Mouse (Mus musculus) colon, adult 2 months (tissue): ENCODE measurements around the gene 2410137M14Rik. TPM values are rescaled to one million over a fixed set of nuclear protein-coding genes. Genes with fewer than 3 reads are reported as not detected.

Source experiments
- polyA plus RNA-seq: library from polyadenylated mRNA; depleted of rRNA; stranded (reverse); fragments of >200 nt; gene quantifications from 2 replicates; pipeline ENCODE4 v1.2.3, GENCODE M21; 2012; rRNA removed

Gene 2410137M14Rik
- not detected in 2 replicates for polyA plus RNA-seq

GRCm38 (mm10) chr17:36981221-36981813 is at the start of gene 2410137M14Rik:
TSS of gene 2410137M14Rik (minus strand) at chr17:36981237.

DNA sequence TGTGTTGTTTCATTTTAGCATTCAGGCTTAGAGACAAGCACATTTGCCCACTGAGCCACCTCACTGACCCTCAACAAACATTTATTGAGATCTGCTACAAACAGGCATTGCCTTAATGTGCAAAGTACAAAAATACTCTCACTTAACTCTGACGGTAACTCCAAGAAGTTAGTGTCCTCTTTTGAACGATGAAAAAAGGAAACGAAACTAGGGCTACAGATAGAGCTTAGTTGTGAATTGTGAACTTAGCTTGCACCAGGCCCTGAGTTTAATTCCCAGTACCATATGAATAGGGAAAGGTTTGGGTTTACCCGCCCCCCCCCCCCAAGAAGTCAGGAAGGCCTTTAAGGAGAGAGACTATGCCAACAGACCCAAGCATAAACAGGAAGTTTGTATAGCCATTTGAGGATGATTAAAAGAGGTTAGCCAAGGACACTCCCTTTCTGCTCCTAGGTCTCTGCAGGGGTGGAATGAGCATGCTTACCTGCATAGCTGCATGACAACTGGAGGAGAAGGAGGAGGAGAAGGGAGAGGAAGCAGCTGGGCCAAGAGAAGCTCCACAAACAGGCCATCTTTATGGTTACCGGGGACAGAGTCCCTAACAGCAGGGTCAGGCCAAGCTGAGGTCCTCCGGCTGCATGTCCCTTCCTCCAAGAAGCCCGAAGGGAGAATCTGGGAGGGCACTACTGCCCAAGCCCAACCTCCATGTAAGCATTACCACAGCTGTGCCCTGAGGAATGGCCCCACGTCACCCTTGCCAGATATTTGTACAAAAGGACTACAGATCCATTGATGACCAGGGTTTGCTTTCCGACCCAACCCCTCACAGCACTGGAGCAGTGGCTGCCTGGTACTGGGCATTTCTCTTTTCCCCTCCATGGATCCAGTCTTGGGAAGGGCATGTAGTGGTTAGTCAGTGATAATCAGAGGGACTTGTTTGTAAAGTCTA is 41.9 kb upstream of the 2410137M14Rik start, which contains the start of gene Mog:
TSS of gene Mog (minus strand) at position 771 of the 949 bp plus-strand sequence.

GRCm38 (mm10) chr17:37000863-37001262 is 19.8 kb upstream of the 2410137M14Rik start, which contains the start of gene Zfp57:
TSS of gene Zfp57 (plus strand) at chr17:37001163.

GRCm38 (mm10) chr17:36989437-36989836 is 8.4 kb upstream of the 2410137M14Rik start, which contains the start of gene H2-M5:
TSS of gene H2-M5 (minus strand) at chr17:36989537.

DNA sequence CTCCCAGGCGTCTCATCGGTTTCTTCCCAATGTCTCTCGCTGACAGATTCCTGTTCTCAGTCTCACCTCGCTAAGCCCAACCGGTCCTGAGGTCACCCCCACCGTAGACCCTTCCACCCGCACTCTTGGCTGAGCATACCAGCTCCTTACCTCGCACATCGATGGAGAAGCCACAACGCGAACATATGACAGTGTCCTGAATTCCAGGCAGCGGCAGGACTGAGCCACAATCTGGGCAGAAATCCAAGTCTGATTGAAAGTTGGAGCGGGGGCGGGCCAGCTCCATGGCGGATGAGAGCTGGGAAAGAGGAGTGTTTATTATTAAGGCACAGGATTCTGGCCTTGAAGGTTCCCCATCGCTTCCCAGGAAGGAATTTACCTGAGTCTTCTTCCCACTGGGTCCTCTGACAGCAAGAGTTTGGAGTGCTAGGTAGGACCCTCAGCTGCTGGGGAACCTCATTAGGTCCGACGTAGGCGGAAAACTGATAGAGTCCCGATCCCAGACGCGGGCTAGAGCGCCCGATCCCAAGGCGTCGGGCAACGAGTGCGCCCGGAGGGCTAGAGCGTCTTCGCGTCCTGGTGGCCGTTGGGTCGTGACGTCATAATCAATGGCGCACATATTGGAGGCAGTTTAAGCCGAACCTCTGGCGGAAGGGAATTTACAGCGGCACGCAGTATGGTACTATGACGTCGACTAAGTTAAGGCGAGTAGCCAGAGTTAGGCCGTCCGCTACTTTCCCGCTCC is 22.9 kb downstream of the 2410137M14Rik start, which contains the start of the genes Znrd1 and Znrd1as:
TSS of gene Znrd1 (minus strand) at position 561 of the 745 bp plus-strand sequence.
TSS of gene Znrd1as (plus strand) at position 594 of the 745 bp plus-strand sequence.

DNA sequence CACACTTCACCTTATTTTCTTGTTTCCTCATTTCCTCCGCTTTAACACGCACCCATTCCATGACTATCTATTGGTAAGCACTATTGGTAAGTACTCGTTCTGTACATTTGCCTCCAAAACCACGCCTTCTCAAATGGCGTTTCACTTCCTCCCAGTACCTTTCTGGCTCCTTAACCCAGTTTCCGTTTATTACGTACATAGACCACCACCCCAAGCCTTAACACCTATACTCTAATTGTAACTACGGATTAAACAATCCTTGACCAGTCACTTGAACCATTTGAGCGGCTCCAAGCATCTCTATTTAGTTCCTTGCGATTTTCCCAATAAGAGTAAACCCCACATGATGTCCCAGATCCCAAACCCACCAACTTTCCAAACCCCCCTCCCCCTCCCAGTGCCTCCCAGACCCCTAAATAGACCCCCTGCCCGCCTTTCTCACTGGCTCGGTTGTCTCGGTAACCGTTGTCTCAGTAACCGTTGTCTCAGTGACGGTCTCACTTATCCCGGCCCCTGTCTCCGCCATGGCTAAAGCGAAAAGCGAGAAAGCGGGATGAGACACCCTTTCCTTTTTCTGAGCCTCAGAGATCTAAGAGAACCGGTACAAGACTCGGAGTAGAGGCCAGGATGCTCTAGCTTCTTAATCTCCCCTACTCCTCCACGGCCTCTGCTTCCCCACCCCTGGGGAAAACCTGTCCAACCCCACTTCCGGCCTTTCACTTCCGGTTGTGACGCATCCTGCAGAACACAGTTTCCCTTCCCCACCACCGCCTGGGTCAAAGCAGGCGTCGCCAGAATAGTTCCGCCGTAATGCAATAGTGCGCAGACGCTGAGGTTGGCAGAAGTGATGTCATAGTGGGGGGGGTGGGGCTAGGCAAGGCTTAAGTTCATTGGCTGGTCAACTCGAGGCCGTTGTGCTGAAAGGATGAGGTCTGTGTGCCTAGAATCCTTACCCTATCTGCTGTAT is 29.8 kb downstream of the 2410137M14Rik start, which contains the start of gene Ppp1r11:
TSS of gene Ppp1r11 (minus strand) at position 761 of the 967 bp plus-strand sequence.

DNA sequence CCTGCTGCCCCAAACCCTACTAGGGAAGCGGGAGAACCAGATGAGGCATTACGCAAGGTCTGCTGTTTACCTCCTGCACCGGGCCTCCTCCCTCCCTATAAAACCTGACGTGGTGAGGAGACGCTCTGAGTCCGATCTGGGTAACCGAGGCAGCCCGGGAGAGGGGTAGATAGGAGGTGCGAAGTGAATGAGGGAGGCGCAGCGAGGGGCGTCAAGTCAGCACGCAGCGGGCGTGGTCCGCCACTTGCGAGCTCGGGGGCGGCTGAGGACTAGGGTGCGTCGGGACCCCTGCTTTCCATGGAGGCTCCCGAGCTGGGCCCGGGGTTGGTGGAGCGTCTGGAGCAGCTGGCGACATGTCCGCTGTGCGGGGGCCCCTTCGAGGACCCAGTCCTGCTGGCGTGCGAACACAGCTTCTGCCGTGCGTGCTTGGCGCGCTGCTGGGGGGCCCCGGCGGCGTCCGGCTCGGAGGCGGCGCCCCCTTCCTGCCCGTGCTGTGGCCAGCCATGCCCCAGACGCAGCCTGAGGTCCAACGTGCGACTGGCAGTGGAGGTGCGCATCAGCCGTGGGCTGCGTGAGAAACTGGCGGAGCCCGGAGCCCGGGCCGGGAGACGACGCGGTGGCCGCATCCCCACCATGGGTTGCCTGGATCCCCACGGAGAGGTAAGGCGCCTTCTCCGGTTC is 38.1 kb downstream of the 2410137M14Rik start, which contains the start of gene Rnf39:
TSS of gene Rnf39 (plus strand) at position 128 of the 681 bp plus-strand sequence.

Other genes with a start within 250 kb of the 2410137M14Rik start
- gene H2-M10.5, start 208.3 kb downstream of the 2410137M14Rik start, polyA plus RNA-seq = not detected in 2 replicates
- gene H2-M10.6, start 169.1 kb downstream of the 2410137M14Rik start, polyA plus RNA-seq = not detected in 2 replicates
- 36.0 and 41.7 TPM in 2 replicates for gene Trim26, start 144.1 kb downstream of the 2410137M14Rik start, polyA plus RNA-seq
- 6.8 and 15.1 TPM in 2 replicates for gene Trim15, start 114.0 kb downstream of the 2410137M14Rik start, polyA plus RNA-seq
- gene Trim10, start 111.7 kb downstream of the 2410137M14Rik start, polyA plus RNA-seq = not detected in 2 replicates
- 14.6 and 18.9 TPM in 2 replicates for gene Trim40, start 91.1 kb downstream of the 2410137M14Rik start, polyA plus RNA-seq
- 18.0 and 23.9 TPM in 2 replicates for gene Trim31, start 83.1 kb downstream of the 2410137M14Rik start, polyA plus RNA-seq
- 38.9 and 42.9 TPM in 2 replicates for gene Rnf39, start 38.3 kb downstream of the 2410137M14Rik start, polyA plus RNA-seq
- gene Ppp1r11, start 29.5 kb downstream of the 2410137M14Rik start, polyA plus RNA-seq = 45.1 and 56.4 TPM in 2 replicates
- gene Znrd1, start 22.7 kb downstream of the 2410137M14Rik start, polyA plus RNA-seq = 19.3 and 25.8 TPM in 2 replicates
- 1.1 and 1.2 TPM in 2 replicates for gene Znrd1as, start 22.6 kb downstream of the 2410137M14Rik start, polyA plus RNA-seq
- 0.28 TPM in 1 of 2 replicates, not detected in the other for gene H2-M5, start 8.3 kb upstream of the 2410137M14Rik start, polyA plus RNA-seq
- 1.7 and 1.9 TPM in 2 replicates for gene Zfp57, start 19.9 kb upstream of the 2410137M14Rik start, polyA plus RNA-seq
- gene Mog, start 42.2 kb upstream of the 2410137M14Rik start, polyA plus RNA-seq = not detected in 2 replicates
- 20.3 and 20.6 TPM in 2 replicates for gene Gabbr1, start 64.7 kb upstream of the 2410137M14Rik start, polyA plus RNA-seq
- gene Olfr90, start 107.3 kb upstream of the 2410137M14Rik start, polyA plus RNA-seq = not detected in 2 replicates
- gene Olfr91, start 117.0 kb upstream of the 2410137M14Rik start, polyA plus RNA-seq = not detected in 2 replicates
- not detected in 2 replicates for gene Olfr92, start 138.9 kb upstream of the 2410137M14Rik start, polyA plus RNA-seq
- gene Olfr93, start 180.3 kb upstream of the 2410137M14Rik start, polyA plus RNA-seq = not detected in 2 replicates
- gene Ubd, start 212.7 kb upstream of the 2410137M14Rik start, polyA plus RNA-seq = 0.21 and 0.38 TPM in 2 replicates
- gene Olfr94, start 219.8 kb upstream of the 2410137M14Rik start, polyA plus RNA-seq = not detected in 2 replicates
- not detected in 2 replicates for gene Olfr95, start 231.9 kb upstream of the 2410137M14Rik start, polyA plus RNA-seq
- not detected in 2 replicates for gene Olfr96, start 238.9 kb upstream of the 2410137M14Rik start, polyA plus RNA-seq